Mouse (Mus musculus): ENCODE results near the gene Usp48.

The Usp48 gene

DNA sequence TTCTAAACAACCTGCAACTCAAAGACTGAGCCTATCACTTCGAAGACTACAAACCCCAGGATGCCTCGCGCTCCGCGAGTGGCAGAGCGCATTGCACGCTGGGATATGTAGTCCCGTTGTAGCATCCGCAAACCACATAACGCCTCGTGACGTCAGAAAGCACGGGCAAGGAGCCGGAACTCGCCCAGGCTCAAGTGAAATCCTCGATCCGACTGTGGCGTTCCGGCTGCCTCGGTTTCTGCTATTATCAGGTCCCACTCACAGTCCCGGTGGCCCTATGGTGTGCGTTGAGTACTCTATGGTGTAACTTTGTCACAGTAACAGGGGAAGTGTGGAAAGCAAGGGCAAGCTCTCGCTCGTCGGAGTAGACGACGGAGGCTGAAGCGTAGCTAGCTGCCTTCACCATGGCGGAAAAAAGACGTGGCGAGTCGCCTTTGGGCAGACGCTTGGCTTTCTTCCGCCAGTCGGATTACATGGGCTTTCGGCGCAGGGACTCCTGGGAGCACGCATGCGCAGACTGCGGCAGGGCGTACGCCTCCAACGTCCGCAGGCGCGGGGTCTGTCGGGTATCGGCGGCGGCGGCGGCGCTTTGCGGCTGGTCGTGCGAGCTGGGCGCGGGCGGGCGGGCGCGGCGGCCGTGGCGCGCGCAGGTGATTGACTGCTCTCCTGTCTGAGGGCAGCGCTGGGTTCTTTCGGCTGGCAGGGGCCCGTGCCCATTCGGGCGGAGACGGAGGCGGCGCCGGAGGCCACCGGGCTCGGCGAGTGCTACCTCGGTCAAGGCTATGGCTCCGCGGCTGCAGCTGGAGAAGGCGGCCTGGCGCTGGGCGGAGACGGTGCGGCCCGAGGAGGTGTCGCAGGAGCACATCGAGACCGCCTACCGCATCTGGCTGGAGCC, at the start of gene Usp48:
TSS of gene Usp48 (plus strand) at position 155 of the 895 bp plus-strand sequence.
- TF ChIP-seq GATA4 (IDR thresholded peaks at IDR 0.05; ENCODE audit: insufficient replicate concordance, low read length): no peak

GRCm38 (mm10) chr4:137545568-137545967, 48.0 kb upstream of the Usp48 start:
- no peak for TF ChIP-seq GATA4 (IDR thresholded peaks at IDR 0.05; ENCODE audit: insufficient replicate concordance, low read length)

DNA sequence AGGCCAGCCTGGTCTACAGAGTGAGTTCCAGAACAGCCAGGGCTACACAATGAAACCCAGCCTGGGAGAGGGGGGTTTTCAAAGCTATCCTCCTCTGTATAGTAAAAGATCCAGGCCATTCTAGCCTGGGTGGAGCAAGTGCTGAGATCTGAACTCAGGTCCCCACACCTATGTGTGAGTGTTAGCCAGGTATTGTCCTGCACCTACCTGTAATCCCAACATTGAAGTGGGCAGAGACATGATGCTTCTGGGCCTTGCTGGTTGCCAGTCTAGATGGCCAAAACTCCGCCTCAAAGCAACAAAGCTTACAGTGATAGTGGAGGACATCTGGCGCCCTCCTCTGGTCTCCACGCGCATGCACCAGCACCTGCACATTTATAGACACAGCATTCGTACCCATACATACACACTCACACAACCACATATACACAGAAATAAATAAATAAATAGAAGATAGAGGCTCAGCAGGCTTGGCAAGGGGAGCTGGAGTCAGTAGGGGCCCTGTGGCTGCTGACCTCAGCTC, 47.5 kb upstream of the Usp48 start:
- TF ChIP-seq GATA4 (IDR thresholded peaks at IDR 0.05; ENCODE audit: insufficient replicate concordance, low read length): no peak

DNA sequence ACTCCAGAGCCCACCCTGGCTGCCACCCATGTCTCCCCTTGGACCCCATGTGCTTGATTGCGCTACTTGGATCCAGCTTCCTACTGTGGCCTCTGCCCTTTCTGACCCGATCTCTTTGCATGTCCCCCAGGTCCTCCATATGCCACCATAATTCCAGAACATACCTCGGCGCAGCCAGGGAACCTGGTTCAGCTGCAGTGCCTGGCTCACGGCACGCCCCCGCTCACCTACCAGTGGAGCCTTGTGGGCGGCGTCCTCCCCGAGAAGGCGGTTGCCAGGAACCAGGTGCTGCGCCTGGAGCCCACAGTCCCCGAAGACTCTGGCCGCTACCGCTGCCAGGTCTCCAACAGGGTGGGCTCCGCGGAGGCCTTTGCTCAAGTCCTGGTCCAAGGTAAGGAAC, 40.1 kb upstream of the Usp48 start:
- TF ChIP-seq GATA4 (IDR thresholded peaks at IDR 0.05; ENCODE audit: insufficient replicate concordance, low read length): no peak

DNA sequence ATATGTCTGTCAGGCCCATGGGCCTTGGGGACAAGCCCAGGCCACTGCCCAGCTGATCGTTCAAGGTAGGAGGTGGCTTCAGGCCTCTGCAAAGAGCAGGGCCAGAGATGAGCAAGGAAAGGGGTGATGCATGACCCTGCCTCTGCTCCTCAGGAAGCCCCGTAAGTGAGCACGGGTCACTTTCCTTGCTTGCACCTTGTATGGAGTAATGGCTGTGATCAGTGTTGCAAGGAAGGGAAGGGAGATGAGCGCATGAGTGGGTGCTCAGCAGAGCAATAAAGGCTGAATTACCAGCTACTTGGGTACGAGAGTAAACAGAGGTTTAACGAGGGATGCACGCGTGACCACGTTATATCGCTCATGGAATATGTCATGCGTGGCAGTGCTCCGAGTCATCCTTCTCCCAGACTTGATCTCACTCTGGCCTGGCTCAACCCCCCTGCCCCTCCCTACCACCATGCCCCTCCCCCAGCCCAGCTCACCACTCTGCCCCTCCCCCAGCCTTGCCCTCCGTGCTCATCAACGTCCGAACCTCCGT, 36.8 kb upstream of the Usp48 start:
- TF ChIP-seq GATA4 (IDR thresholded peaks at IDR 0.05; ENCODE audit: insufficient replicate concordance, low read length): no peak

DNA sequence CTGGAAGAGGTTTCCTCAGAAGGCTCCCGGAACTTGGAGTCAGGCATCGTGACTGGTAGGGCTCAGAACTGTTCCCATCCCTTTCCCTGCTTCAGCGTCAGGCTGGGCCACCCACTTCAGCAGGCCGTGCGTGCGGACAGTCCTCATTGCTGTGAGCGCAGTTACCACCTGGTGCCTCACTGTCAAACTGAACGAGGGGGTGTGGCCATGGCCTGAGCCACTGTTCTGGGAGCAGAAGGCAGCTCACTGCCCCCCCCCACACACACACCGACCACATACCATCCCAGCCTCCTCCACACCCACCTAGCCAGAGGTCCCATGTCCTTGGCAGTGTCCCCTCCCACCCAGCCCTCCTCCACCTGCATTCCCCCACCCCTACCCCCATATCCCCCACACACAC, 23.7 kb upstream of the Usp48 start:
- TF ChIP-seq GATA4 (IDR thresholded peaks at IDR 0.05; ENCODE audit: insufficient replicate concordance, low read length): no peak

GRCm38 (mm10) chr4:137574469-137574868, 19.1 kb upstream of the Usp48 start, which contains the start of gene Ldlrad2:
Gene Ldlrad2, minus strand, starts transcription at chr4:137574569.
- TF ChIP-seq GATA4 (IDR thresholded peaks at IDR 0.05; ENCODE audit: insufficient replicate concordance, low read length): no peak

- no peak for TF ChIP-seq GATA4 (IDR thresholded peaks at IDR 0.05; ENCODE audit: insufficient replicate concordance, low read length)
Observed at GRCm38 (mm10) chr4:137577486-137577885, 16.1 kb upstream of the Usp48 start.

DNA sequence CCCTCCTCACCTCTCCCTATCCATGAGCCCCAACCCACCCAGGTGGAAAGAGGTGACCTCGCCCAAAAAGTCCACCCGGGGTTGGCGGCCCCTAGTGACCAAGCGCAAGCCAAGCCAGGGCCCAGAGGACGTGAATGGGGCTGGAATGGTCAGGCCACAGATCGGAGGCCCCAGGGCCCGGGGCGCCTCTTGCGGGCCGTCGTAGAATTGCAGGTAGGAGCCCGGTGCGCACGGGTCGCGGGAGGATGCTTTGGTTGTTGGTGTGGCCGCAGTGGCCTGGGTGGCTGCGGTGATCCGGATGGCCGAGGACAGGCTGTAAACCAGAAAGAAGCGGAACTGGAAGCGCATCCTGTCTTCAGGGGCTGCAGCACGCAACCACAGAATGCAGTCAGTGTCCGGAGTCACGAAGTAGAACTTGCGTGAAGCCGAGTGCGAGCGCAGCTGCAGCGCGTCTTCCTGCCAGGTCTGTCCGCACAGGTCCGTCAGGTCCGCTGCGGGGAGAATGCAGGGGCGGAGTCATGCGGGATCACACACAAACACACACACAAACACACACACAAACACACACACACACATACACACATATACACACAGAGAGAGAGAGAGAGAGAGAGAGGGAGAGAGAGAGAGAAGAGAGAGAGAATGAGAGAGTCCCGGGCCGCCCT, 15.2 kb upstream of the Usp48 start:
- TF ChIP-seq GATA4 (IDR thresholded peaks at IDR 0.05; ENCODE audit: insufficient replicate concordance, low read length): no peak

DNA sequence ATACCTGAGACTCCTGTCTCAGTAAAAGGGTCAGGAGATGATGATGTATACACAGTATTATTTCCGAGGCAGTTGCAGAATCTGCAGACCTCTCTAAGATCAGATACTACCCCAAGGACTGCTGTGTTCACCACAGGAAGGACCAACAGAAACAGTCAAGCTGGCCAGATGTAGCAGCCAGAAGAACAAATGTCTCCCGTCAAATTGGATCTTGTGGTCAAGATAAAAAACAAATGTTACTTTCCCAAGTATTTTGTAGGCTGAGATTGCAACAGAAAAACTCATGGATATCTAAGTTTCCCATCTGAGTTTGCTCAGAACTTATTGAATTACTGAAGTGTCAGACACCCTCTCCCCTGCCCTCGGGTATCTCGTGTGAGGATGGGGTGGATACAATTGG, 13.8 kb upstream of the Usp48 start:
- no peak for TF ChIP-seq GATA4 (IDR thresholded peaks at IDR 0.05; ENCODE audit: insufficient replicate concordance, low read length)

GRCm38 (mm10) chr4:137580299-137580698, 13.3 kb upstream of the Usp48 start:
- TF ChIP-seq GATA4 (IDR thresholded peaks at IDR 0.05; ENCODE audit: insufficient replicate concordance, low read length): no peak

DNA sequence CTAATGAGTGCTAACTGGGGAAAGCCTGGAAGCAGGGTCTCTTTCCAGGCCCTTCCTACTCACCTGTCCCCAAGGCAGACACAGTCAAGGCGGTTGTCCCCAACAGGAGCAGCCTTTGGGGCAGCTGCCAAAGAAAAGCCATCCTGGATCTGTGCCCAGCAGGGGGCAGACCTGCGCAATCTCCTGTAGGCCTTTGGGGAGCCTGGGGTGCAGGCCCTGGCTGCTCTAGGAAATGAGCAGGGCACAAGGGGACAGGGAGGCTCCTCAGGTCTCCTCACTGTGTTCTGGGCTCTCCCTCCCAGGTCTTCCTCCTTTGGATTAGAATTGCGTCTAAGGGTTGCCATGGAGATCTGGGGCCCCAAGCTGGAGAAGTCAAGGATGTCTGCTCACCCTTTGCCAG, 11.7 kb upstream of the Usp48 start:
- TF ChIP-seq GATA4 (IDR thresholded peaks at IDR 0.05; ENCODE audit: insufficient replicate concordance, low read length): no peak

DNA sequence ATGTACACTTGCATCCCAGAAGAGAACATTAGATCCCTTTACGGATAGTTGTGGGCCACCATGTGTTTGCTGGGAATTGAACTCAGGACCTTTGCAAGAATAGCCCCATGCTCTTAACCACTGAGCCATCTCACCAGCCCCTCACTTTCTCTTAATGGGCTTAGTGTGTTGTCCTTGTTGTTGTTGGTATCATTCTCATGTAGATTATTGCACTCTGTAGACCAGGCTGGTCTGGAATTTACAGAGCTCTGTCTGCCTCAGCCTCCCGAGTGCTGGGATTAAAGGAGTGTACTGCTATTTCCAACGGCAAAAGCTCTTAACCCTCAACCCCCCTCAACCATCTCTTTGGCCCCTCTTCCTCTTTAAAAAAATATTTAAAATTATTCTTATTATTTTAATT, 4.0 kb upstream of the Usp48 start:
- TF ChIP-seq GATA4 (IDR thresholded peaks at IDR 0.05; ENCODE audit: insufficient replicate concordance, low read length): no peak

GRCm38 (mm10) chr4:137590961-137591360, 2.6 kb upstream of the Usp48 start:
- TF ChIP-seq GATA4 (IDR thresholded peaks at IDR 0.05; ENCODE audit: insufficient replicate concordance, low read length): no peak

DNA sequence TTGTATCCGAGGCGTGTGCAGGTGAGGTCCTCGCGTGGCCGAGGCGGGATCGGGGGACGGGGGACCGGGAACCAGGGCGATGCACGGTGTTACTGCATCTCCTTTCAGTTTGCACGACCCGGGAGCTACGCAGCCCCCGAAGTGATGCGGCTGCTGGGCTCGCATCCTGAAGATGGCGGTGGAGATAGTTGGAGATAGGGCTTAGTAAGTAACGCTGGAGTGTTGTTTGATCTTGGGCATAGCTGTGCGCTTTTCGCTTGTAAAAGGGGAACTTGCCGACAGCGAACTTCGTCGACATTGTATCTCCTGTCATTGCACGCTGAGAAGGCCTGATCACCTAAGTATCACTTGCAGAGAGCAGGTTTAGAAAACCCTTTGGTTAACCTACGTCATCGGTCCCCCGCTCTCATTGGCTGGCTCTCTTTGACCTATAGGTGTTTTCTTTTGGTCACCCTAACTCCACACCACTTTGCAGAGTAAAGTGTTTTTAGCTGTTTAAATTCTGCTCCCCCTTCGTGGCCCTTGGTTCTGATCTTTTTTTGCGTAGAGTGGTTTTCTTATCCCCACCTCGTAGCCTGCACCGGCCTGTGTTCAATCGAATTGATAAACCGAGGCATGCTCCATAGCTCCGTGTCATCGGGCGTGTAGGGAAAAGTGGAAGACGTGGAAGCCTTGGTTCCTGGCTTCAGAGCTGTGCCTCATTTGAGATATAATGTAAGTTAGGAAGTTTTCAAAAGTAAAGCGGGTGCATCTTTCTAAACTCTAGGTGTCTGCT, 1.1 kb downstream of the Usp48 start:
- TF ChIP-seq GATA4 (IDR thresholded peaks at IDR 0.05; ENCODE audit: insufficient replicate concordance, low read length): no peak
